Mouse (Mus musculus): ENCODE data around the gene Serpini2. TPM values are rescaled to one million over a fixed set of nuclear protein-coding genes. Genes with fewer than 3 reads are reported as not detected.
"Not testable (repeated sequence)": the region's sequence is repeated elsewhere in the genome, so short reads cannot be mapped to it uniquely, and the experiment has no call there.

The Serpini2 gene
- not detected in 2 replicates for polyA plus RNA-seq (2014; fragmentation: Nextera tagmentation; extraction: Ambion mirVana)

- no peaks in the 10 kb centered on the region for H3K36me3 ChIP-seq (ENCODE audit: control insufficient read depth, insufficient read depth, low read length)
- H3K27me3 ChIP-seq (ENCODE audit: control insufficient read depth, insufficient read depth, low read length): no peaks in the 10 kb centered on the region
- DNase-seq (ENCODE audit: low spot score) (no peak), ATAC-seq (ENCODE audit: low FRiP score) (no peak)
- WGBS: 89% methylated on average over 2 of the region's 2 CpGs
- H3K27ac ChIP-seq (ENCODE audit: low read depth, low read length): no peak within 1 kb of the TSS
- H3K4me3 ChIP-seq (ENCODE audit: low read depth, low read length): no peak within 1 kb of the TSS
- no peaks in the 10 kb centered on the region for H3K9me3 ChIP-seq (ENCODE audit: control insufficient read depth, low read length)
- no peak within 1 kb of the TSS for H3K9ac ChIP-seq (ENCODE audit: low read depth, low read length)
- H3K4me1 ChIP-seq (replicated peaks; ENCODE audit: control insufficient read depth, insufficient read depth, low read length): no peaks in the 10 kb centered on the region
- no peak within 1 kb of the TSS for H3K4me2 ChIP-seq (replicated peaks; ENCODE audit: low read depth, low read length)
Observed at GRCm38 (mm10) chr3:75269978-75270377, at the start of gene Serpini2. Gene Serpini2, minus strand, starts transcription at chr3:75270078.

DNA sequence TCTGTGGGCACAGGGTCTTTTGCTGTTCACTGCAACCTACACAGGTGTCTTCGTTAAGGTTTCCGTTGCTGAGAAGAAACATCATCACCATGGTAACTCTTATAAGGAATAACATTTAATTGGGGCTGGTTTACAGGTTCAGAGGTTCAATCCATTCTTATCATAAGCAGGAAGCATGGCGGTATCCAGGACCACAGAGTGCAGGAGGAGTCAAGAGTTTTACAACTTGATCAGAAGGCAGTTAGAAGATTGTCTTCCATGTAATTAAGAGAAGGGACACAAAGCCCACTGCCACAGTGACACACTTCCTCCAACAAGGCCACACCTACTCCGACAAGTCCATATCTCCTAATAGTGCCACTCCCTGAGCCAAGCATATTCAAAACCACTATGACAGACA, 39.0 kb upstream of the Serpini2 start:
- Histone ChIP-seq H3K36me3 (ENCODE audit: control insufficient read depth, insufficient read depth, low read length) (no peaks in the 10 kb centered on the region), H3K4me2 (replicated peaks; ENCODE audit: low read depth, low read length) (no peak overlapping the region), H3K9me3 (ENCODE audit: control insufficient read depth, low read length) (no peaks in the 10 kb centered on the region), H3K4me3 (ENCODE audit: low read depth, low read length) (no peak overlapping the region), H3K9ac (ENCODE audit: low read depth, low read length) (no peak overlapping the region), H3K27ac (ENCODE audit: low read depth, low read length) (no peak overlapping the region), H3K27me3 (ENCODE audit: control insufficient read depth, insufficient read depth, low read length) (no peaks in the 10 kb centered on the region), H3K4me1 (replicated peaks; ENCODE audit: control insufficient read depth, insufficient read depth, low read length) (no peaks in the 10 kb centered on the region)
- ATAC-seq (ENCODE audit: low FRiP score) (no peak), DNase-seq (ENCODE audit: low spot score) (no peak)
- 90% methylated on average over 4 of the region's 4 CpGs for WGBS

DNA sequence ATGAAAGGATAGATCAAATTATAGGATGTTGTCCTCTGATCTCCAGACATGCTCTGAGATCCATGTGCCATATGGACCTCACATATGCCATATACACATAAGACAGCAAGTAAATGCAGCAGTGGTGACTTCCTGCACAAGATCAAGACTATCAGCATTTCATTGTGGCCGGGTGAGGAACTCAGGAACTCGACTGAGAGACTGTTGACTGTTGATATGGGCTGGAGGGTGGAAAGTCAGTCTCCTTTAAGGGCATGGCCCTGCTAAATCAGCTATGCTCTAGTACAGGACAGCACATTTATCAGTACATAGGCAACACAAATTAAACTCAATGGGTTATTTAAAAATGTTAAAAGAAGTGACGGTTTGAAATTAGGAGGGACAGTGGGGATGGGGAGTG, 38.4 kb upstream of the Serpini2 start:
- Histone ChIP-seq H3K4me2 (replicated peaks; ENCODE audit: low read depth, low read length) (no peak overlapping the region), H3K27ac (ENCODE audit: low read depth, low read length) (no peak overlapping the region), H3K36me3 (ENCODE audit: control insufficient read depth, insufficient read depth, low read length) (no peaks in the 10 kb centered on the region), H3K9ac (ENCODE audit: low read depth, low read length) (no peak overlapping the region), H3K27me3 (ENCODE audit: control insufficient read depth, insufficient read depth, low read length) (no peaks in the 10 kb centered on the region), H3K9me3 (ENCODE audit: control insufficient read depth, low read length) (no peaks in the 10 kb centered on the region), H3K4me3 (ENCODE audit: low read depth, low read length) (no peak overlapping the region), H3K4me1 (replicated peaks; ENCODE audit: control insufficient read depth, insufficient read depth, low read length) (no peaks in the 10 kb centered on the region)
- WGBS: 88% methylated on average over 3 of the region's 3 CpGs
- no peak for ATAC-seq (ENCODE audit: low FRiP score)
- DNase-seq (ENCODE audit: low spot score): no peak

GRCm38 (mm10) chr3:75305584-75305983, 35.7 kb upstream of the Serpini2 start:
- Histone ChIP-seq H3K27me3 (ENCODE audit: control insufficient read depth, insufficient read depth, low read length) (no peaks in the 10 kb centered on the region), H3K4me1 (replicated peaks; ENCODE audit: control insufficient read depth, insufficient read depth, low read length) (no peaks in the 10 kb centered on the region), H3K4me3 (ENCODE audit: low read depth, low read length) (no peak overlapping the region), H3K36me3 (ENCODE audit: control insufficient read depth, insufficient read depth, low read length) (no peaks in the 10 kb centered on the region), H3K9me3 (ENCODE audit: control insufficient read depth, low read length) (no peaks in the 10 kb centered on the region), H3K27ac (ENCODE audit: low read depth, low read length) (no peak overlapping the region), H3K9ac (ENCODE audit: low read depth, low read length) (no peak overlapping the region), H3K4me2 (replicated peaks; ENCODE audit: low read depth, low read length) (no peak overlapping the region)
- ATAC-seq (ENCODE audit: low FRiP score): no peak
- no peak for DNase-seq (ENCODE audit: low spot score)
- WGBS: 96% methylated on average over 3 of the region's 3 CpGs

DNA sequence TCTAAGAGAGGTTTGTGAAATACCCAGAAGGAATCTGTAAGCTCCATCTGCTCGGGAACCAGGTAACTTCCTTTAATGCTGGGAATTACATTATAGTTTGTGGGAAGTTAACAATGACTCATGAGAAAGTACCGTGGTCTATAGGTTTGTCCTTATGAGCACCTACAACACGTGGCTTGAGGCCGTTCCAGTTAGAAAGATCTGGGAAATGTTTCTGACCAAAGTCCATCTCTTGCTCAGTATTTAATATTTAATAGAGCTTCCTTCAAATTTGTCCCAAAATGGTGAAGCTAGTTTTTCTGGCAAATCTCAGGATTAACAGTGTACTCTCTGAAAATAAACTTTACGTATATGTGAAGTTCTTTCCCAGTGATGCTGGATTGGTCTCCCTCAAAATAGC, 34.7 kb upstream of the Serpini2 start:
- Histone ChIP-seq H3K36me3 (ENCODE audit: control insufficient read depth, insufficient read depth, low read length) (no peaks in the 10 kb centered on the region), H3K9me3 (ENCODE audit: control insufficient read depth, low read length) (no peaks in the 10 kb centered on the region), H3K9ac (ENCODE audit: low read depth, low read length) (no peak overlapping the region), H3K27me3 (ENCODE audit: control insufficient read depth, insufficient read depth, low read length) (no peaks in the 10 kb centered on the region), H3K4me3 (ENCODE audit: low read depth, low read length) (no peak overlapping the region), H3K4me1 (replicated peaks; ENCODE audit: control insufficient read depth, insufficient read depth, low read length) (no peaks in the 10 kb centered on the region), H3K27ac (ENCODE audit: low read depth, low read length) (no peak overlapping the region), H3K4me2 (replicated peaks; ENCODE audit: low read depth, low read length) (no peak overlapping the region)
- WGBS: 95% methylated on average over 5 of the region's 5 CpGs
- DNase-seq (ENCODE audit: low spot score) (no peak), ATAC-seq (ENCODE audit: low FRiP score) (no peak)

GRCm38 (mm10) chr3:75301072-75301471, 31.2 kb upstream of the Serpini2 start:
- Histone ChIP-seq H3K4me3 (ENCODE audit: low read depth, low read length) (no peak overlapping the region), H3K27ac (ENCODE audit: low read depth, low read length) (no peak overlapping the region), H3K36me3 (ENCODE audit: control insufficient read depth, insufficient read depth, low read length) (no peaks in the 10 kb centered on the region), H3K4me1 (replicated peaks; ENCODE audit: control insufficient read depth, insufficient read depth, low read length) (no peaks in the 10 kb centered on the region), H3K9me3 (ENCODE audit: control insufficient read depth, low read length) (no peaks in the 10 kb centered on the region), H3K4me2 (replicated peaks; ENCODE audit: low read depth, low read length) (no peak overlapping the region), H3K27me3 (ENCODE audit: control insufficient read depth, insufficient read depth, low read length) (no peaks in the 10 kb centered on the region), H3K9ac (ENCODE audit: low read depth, low read length) (no peak overlapping the region)
- DNase-seq (ENCODE audit: low spot score): no peak
- WGBS: 93% methylated on average over 2 of the region's 2 CpGs
- ATAC-seq (ENCODE audit: low FRiP score): no peak

DNA sequence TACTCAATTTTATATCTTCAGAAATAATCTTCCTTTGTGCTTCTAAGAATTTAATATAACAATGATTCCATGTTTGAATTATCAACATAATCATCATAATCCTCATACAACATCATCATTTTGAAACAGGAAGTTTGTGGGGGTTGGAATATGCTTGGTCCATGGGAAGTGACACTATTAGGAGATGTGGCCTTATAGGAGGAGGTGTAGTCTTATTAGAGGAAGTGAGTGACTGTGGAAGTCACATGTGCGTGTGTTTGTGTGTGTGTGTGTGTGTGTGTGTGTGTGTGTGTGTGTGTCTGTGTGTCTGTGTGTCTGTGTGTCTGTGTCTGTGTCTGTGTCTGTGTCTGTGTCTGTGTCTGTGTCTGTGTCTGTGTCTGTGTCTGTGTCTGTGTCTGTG, 29.6 kb upstream of the Serpini2 start:
- WGBS: 94% methylated on average over 1 of the region's 1 CpGs
- not testable (repeated sequence) for DNase-seq (ENCODE audit: low spot score); H3K9ac ChIP-seq (ENCODE audit: low read depth, low read length); H3K27ac ChIP-seq (ENCODE audit: low read depth, low read length); H3K4me2 ChIP-seq (replicated peaks; ENCODE audit: low read depth, low read length); H3K4me3 ChIP-seq (ENCODE audit: low read depth, low read length); ATAC-seq (ENCODE audit: low FRiP score); H3K27me3 ChIP-seq (ENCODE audit: control insufficient read depth, insufficient read depth, low read length); H3K9me3 ChIP-seq (ENCODE audit: control insufficient read depth, low read length); H3K36me3 ChIP-seq (ENCODE audit: control insufficient read depth, insufficient read depth, low read length); H3K4me1 ChIP-seq (replicated peaks; ENCODE audit: control insufficient read depth, insufficient read depth, low read length)

DNA sequence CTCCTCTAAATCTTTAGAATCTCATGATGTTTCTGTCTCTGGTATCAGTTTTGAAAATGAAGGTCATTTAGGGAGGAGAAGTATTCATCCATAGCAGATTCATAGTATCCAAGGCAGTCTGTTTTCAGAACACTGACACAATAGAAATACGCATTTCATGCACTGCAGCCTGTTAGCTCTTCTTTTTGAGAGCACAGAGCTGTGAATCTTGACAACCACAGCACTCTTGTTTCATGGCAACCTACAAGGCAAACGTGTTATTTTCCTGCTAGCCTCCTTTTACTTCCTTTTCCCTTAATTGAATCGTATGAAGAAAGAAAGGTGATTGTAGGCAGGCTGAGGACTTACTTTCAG, 27.9 kb upstream of the Serpini2 start:
- no peak for ATAC-seq (ENCODE audit: low FRiP score)
- Histone ChIP-seq H3K4me2 (replicated peaks; ENCODE audit: low read depth, low read length) (no peak overlapping the region), H3K36me3 (ENCODE audit: control insufficient read depth, insufficient read depth, low read length) (no peaks in the 10 kb centered on the region), H3K4me3 (ENCODE audit: low read depth, low read length) (no peak overlapping the region), H3K9ac (ENCODE audit: low read depth, low read length) (no peak overlapping the region), H3K9me3 (ENCODE audit: control insufficient read depth, low read length) (no peaks in the 10 kb centered on the region), H3K27ac (ENCODE audit: low read depth, low read length) (no peak overlapping the region), H3K4me1 (replicated peaks; ENCODE audit: control insufficient read depth, insufficient read depth, low read length) (no peaks in the 10 kb centered on the region), H3K27me3 (ENCODE audit: control insufficient read depth, insufficient read depth, low read length) (no peaks in the 10 kb centered on the region)
- WGBS: 43% methylated on average over 3 of the region's 3 CpGs
- no peak for DNase-seq (ENCODE audit: low spot score)

DNA sequence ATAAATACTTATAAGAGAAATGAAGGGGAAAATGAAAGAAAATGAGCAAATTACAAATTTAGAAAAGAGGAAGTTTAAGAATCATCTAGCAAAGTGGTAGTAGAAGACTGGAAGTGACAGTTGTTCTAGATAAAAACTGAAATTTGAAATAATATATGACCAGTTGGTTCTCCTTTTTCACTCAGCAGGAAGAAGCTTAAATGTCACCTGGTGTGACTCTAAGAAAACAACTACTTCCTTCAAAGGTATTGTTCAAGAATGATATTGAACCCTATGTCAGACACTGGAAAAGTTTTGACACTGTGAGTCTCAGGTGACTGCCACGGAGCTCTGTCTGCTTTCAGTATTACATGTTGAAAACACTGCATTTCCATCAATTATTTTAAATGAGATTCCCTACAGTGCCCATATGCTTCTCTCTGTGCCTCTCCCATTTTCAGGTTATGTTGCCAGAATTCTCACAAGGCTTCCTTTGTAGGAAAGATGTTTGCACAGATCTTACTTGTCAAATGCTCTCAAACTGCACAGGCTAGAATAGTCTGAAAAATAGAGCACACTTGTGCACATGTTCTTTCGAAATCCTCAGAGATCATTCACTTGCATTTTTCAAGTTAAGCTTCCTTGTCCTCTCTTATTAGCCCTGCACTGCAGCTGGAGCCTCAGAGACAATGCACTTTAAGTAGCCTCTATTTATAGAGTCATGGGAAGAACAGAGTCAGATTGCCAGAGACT, 27.3 kb upstream of the Serpini2 start:
- DNase-seq (ENCODE audit: low spot score) (no peak), ATAC-seq (ENCODE audit: low FRiP score) (no peak)
- H3K4me3 ChIP-seq (ENCODE audit: low read depth, low read length): no peak overlapping the region
- no peak overlapping the region for H3K4me2 ChIP-seq (replicated peaks; ENCODE audit: low read depth, low read length)
- H3K4me1 ChIP-seq (replicated peaks; ENCODE audit: control insufficient read depth, insufficient read depth, low read length): no peaks in the 10 kb centered on the region
- H3K9me3 ChIP-seq (ENCODE audit: control insufficient read depth, low read length): no peaks in the 10 kb centered on the region
- H3K27me3 ChIP-seq (ENCODE audit: control insufficient read depth, insufficient read depth, low read length): no peaks in the 10 kb centered on the region
- 72% methylated on average over 2 of the region's 2 CpGs for WGBS
- no peak overlapping the region for H3K9ac ChIP-seq (ENCODE audit: low read depth, low read length)
- H3K36me3 ChIP-seq (ENCODE audit: control insufficient read depth, insufficient read depth, low read length): no peaks in the 10 kb centered on the region
- no peak overlapping the region for H3K27ac ChIP-seq (ENCODE audit: low read depth, low read length)

Data from hindbrain, embryonic 11.5 days (tissue).